Mouse (Mus musculus): ENCODE measurements around the gene Gstp1. TPM values are rescaled to one million over a fixed set of nuclear protein-coding genes. Genes with fewer than 3 reads are reported as not detected.
"Not testable (repeated sequence)": the region's sequence is repeated elsewhere in the genome, so short reads cannot be mapped to it uniquely, and the experiment has no call there.

Gene Gstp1
- total and polyA plus RNA-seq, 2 experiments from 2014 or later: 266 to 440 TPM

GRCm38 (mm10) chr19:4066877-4067276 is 29.1 kb upstream of the Gstp1 start:
- H3K27me3 ChIP-seq (ENCODE audit: control insufficient read depth, insufficient read depth, low read length): no peaks in the 10 kb centered on the region
- DNase-seq (ENCODE audit: low spot score) (no peak), ATAC-seq (ENCODE audit: insufficient read depth, low read depth) (no peak)

DNA sequence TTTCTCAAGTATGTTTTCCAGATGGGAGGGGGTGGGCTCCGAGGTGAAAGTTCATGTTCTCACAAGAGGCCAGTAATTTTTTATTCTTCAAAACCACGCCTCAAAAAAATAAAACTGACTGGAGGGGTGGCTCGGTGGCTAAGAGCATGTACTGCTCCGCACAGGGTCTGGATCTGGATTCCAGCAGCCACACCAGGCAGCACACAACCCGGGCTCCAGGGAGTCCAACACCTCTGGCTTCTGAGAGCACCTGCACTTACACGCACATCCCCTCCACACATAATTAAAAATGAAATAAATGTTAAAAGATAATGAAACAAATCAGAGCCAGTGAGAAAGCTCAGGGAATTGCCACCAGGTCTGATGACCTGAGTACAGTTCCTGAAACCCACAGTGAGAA is 28.5 kb upstream of the Gstp1 start:
- WGBS: 76% methylated on average over 6 of the region's 6 CpGs
- H3K4me3 ChIP-seq (ENCODE audit: low read depth, low read length): no peak overlapping the region
- no peaks in the 10 kb centered on the region for H3K36me3 ChIP-seq (replicated peaks; ENCODE audit: control insufficient read depth, insufficient read depth, low read length)
- no peaks in the 10 kb centered on the region for H3K9me3 ChIP-seq (replicated peaks; ENCODE audit: control insufficient read depth, low read length)
- no peaks in the 10 kb centered on the region for H3K4me1 ChIP-seq (ENCODE audit: control insufficient read depth, insufficient read depth)
- H3K9ac ChIP-seq (replicated peaks; ENCODE audit: low read depth, low read length): no peak overlapping the region
- DNase-seq (ENCODE audit: low spot score) (no peak), ATAC-seq (ENCODE audit: insufficient read depth, low read depth) (no peak)
- TF ChIP-seq CTCF (IDR thresholded peaks at IDR 0.05; ENCODE audit: low read depth) (no peak), EP300 (IDR thresholded peaks at IDR 0.05; ENCODE audit: low read depth) (no peak)
- H3K4me2 ChIP-seq (ENCODE audit: low read depth, low read length): no peak overlapping the region
- no peak overlapping the region for H3K27ac ChIP-seq (ENCODE audit: low read depth)
- H3K27me3 ChIP-seq (ENCODE audit: control insufficient read depth, insufficient read depth, low read length): no peaks in the 10 kb centered on the region

More at GRCm38 (mm10) chr19:4066877-4067276, 29.1 kb upstream of the Gstp1 start:
- Histone ChIP-seq H3K4me1 (ENCODE audit: control insufficient read depth, insufficient read depth) (no peaks in the 10 kb centered on the region), H3K4me3 (ENCODE audit: low read depth, low read length) (no peak overlapping the region), H3K9ac (replicated peaks; ENCODE audit: low read depth, low read length) (no peak overlapping the region), H3K9me3 (replicated peaks; ENCODE audit: control insufficient read depth, low read length) (no peaks in the 10 kb centered on the region), H3K27ac (ENCODE audit: low read depth) (no peak overlapping the region), H3K4me2 (ENCODE audit: low read depth, low read length) (no peak overlapping the region), H3K36me3 (replicated peaks; ENCODE audit: control insufficient read depth, insufficient read depth, low read length) (no peaks in the 10 kb centered on the region)
- TF ChIP-seq CTCF (IDR thresholded peaks at IDR 0.05; ENCODE audit: low read depth) (no peak), EP300 (IDR thresholded peaks at IDR 0.05; ENCODE audit: low read depth) (no peak)

DNA sequence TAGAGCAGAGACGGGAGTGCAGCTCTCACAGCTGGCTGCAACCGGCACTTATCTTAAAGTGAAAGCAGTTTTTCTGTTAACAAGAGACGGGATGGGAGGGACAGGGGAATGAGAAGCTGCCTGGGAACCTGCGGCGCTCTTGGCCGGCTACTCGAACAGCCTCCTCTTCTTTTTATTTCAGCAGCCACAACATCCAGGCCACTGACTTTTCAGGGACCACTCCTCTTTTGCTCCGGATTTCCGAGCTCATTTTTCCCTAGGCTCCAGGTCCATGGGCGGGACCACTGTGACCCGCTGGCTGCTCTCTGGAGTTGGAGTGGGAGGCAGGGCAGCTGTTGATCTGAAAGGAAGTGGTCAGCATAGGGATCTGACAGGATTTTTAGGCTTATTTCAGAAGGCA is 26.7 kb upstream of the Gstp1 start:
- DNase-seq (ENCODE audit: low spot score); H3K9me3 ChIP-seq (replicated peaks; ENCODE audit: control insufficient read depth, low read length); H3K4me1 ChIP-seq (ENCODE audit: control insufficient read depth, insufficient read depth); ATAC-seq (ENCODE audit: insufficient read depth, low read depth); H3K27me3 ChIP-seq (ENCODE audit: control insufficient read depth, insufficient read depth, low read length); H3K9ac ChIP-seq (replicated peaks; ENCODE audit: low read depth, low read length); H3K36me3 ChIP-seq (replicated peaks; ENCODE audit: control insufficient read depth, insufficient read depth, low read length): not testable (repeated sequence)
- 0 out of 2 replicates have a peak overlapping the region, but pooled peaks have one; percentile 27 for H3K4me2 ChIP-seq (ENCODE audit: low read depth, low read length)
- WGBS: 0% methylated on average over 1 of the region's 11 CpGs
- H3K4me3 ChIP-seq (ENCODE audit: low read depth, low read length): peak overlapping the region; percentile 19; the same call in 1 of the 2 replicates
- H3K27ac ChIP-seq (ENCODE audit: low read depth): peak overlapping the region; percentile 62; the same call in 1 of the 2 replicates

DNA sequence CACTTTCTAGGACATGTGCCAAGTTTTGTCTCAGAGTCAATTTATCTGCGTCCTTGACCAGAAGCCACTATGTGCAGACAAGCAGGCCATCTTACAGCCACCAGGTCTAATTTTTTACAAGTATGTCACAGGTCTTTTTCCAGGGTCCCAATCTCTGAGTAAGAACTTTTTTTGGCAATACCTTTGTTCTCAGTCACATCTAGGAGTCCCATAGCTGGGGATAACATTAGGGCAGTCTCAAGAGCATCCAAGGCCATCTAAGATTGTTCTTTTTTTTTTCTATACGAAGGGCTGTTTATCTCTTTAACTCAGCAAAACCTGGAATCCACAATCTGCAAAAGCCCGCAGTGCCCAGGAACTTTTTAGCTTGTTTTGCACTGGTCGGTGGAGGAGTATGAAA is 25.6 kb upstream of the Gstp1 start:
- H3K4me1 ChIP-seq (ENCODE audit: control insufficient read depth, insufficient read depth); H3K4me3 ChIP-seq (ENCODE audit: low read depth, low read length); ATAC-seq (ENCODE audit: insufficient read depth, low read depth); H3K36me3 ChIP-seq (replicated peaks; ENCODE audit: control insufficient read depth, insufficient read depth, low read length); DNase-seq (ENCODE audit: low spot score); H3K9ac ChIP-seq (replicated peaks; ENCODE audit: low read depth, low read length); H3K4me2 ChIP-seq (ENCODE audit: low read depth, low read length); H3K27me3 ChIP-seq (ENCODE audit: control insufficient read depth, insufficient read depth, low read length); H3K9me3 ChIP-seq (replicated peaks; ENCODE audit: control insufficient read depth, low read length): not testable (repeated sequence)
- peak overlapping the region; percentile 55; the same call in 1 of the 2 replicates for H3K27ac ChIP-seq (ENCODE audit: low read depth)
- 48% methylated on average over 2 of the region's 4 CpGs for WGBS

- Histone ChIP-seq H3K27ac (ENCODE audit: low read depth) (no peak overlapping the region), H3K27me3 (ENCODE audit: control insufficient read depth, insufficient read depth, low read length) (no peaks in the 10 kb centered on the region), H3K9me3 (replicated peaks; ENCODE audit: control insufficient read depth, low read length) (no peaks in the 10 kb centered on the region)
Measured at GRCm38 (mm10) chr19:4060899-4061465, 23.2 kb upstream of the Gstp1 start.

DNA sequence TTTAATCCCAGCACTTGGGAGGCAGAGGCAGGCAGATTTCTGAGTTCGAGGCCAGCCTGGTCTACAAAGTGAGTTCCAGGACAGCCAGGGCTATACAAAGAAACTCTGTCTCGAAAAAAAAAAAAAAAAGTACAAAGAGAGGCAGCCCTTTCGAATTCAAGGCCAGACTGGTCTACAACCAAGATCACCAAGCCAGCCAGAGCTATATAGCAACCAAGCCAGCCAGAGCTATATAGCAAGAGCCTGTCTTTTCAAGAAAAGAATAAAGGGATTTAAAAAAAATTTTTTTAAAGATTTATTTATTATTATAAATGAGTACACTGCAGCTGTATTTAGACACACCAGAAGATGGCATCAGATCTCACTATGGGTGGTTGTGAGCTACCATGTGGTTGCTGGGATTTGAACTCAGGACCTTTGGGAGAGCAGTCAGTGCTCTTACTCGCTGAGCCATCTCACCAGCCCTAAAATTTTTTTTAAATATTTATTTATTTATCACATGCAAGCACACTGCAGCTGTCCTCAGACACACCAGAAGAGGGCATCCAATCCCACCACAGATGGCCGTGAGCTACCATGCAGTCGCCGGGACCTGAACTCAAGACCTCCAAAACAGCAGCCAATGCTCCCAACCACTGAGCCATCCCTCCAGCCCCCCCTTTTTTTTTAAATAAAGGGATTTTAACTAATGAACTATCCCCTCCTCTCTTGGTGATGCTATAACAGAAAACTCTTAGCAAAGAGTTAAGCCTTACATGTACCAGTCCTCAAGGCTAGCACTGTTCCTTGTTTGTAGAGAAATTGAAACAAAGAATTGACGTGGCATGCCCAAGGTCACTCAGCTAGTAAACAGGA is 22.5 kb upstream of the Gstp1 start:
- not testable (repeated sequence) for H3K4me3 ChIP-seq (ENCODE audit: low read depth, low read length); H3K4me2 ChIP-seq (ENCODE audit: low read depth, low read length); DNase-seq (ENCODE audit: low spot score); H3K27me3 ChIP-seq (ENCODE audit: control insufficient read depth, insufficient read depth, low read length); H3K36me3 ChIP-seq (replicated peaks; ENCODE audit: control insufficient read depth, insufficient read depth, low read length); H3K4me1 ChIP-seq (ENCODE audit: control insufficient read depth, insufficient read depth); ATAC-seq (ENCODE audit: insufficient read depth, low read depth); H3K9me3 ChIP-seq (replicated peaks; ENCODE audit: control insufficient read depth, low read length); H3K27ac ChIP-seq (ENCODE audit: low read depth); H3K9ac ChIP-seq (replicated peaks; ENCODE audit: low read depth, low read length)
- WGBS: 89% methylated on average over 8 of the region's 8 CpGs

More at GRCm38 (mm10) chr19:4060899-4061465, 23.2 kb upstream of the Gstp1 start:
- Histone ChIP-seq H3K36me3 (replicated peaks; ENCODE audit: control insufficient read depth, insufficient read depth, low read length) (no peaks in the 10 kb centered on the region), H3K9ac (replicated peaks; ENCODE audit: low read depth, low read length) (no peak overlapping the region), H3K4me3 (ENCODE audit: low read depth, low read length) (no peak overlapping the region), H3K4me2 (ENCODE audit: low read depth, low read length) (no peak overlapping the region), H3K4me1 (ENCODE audit: control insufficient read depth, insufficient read depth) (no peaks in the 10 kb centered on the region)
- no peak for DNase-seq (ENCODE audit: low spot score)
- ATAC-seq (ENCODE audit: insufficient read depth, low read depth): no peak
- no peak for TF ChIP-seq EP300 (IDR thresholded peaks at IDR 0.05; ENCODE audit: low read depth)
- no peak for TF ChIP-seq CTCF (IDR thresholded peaks at IDR 0.05; ENCODE audit: low read depth)
- 81% methylated on average over 5 of the region's 6 CpGs for WGBS

Measured in heart, postnatal 0 days (tissue).